Mouse (Mus musculus): ENCODE data around the gene Mecom.

DNA sequence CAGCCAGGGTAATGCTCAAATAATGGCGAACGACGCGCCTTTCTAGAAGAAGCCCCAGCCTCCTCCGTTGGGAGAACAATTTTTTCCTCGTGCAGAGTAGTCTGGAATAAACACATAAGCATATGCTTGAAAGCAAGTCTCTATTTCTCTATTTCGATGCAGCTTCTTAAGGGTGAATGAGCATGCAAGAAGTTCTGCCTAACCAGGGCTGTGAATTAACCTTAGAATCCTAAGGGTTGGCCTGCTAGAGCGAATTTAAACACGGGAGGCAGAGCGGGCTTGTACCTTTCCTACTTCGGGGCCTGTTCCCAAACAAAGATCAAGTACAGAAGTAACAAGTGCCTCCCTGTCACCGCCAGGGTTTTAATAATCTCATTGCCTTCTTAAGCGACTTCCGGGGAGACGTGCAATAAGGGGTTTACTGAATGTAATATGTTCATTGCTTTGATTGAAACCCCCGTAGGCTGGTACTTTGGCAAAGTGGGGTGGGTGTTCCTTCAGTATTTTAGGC, 42.0 kb downstream of the Mecom start:
- no peak for TF ChIP-seq MYOG (IDR thresholded peaks at IDR 0.05; ENCODE audit: control insufficient read depth in 1 of 3, insufficient read depth in 1 of 3, insufficient read length in 2 of 3, low read depth in 2 of 3)
- TF ChIP-seq POLR2A (IDR thresholded peaks at IDR 0.05; ENCODE audit: insufficient read length, low read depth), result no peak
- no peak for TF ChIP-seq USF1 (IDR thresholded peaks at IDR 0.05; ENCODE audit: low read depth)
